Mouse (Mus musculus) monocyte, adult 5-6 weeks (primary cell): ENCODE measurements at regions not wholly inside any gene's neighbourhood (a gene's known extent, or its start where the extent isn't known, plus 50 kb on each side); places are given as distances from the start of the nearest gene placed in this dataset.

Experiments
- ATAC-seq: fragments of 153-309, 156-312 bp; replicated peaks from 2 replicates; pipeline ENCODE4 v1.8.0; 2017; ENCODE audit warnings: mild to moderate bottlenecking; ENCODE audit not compliant: low TSS enrichment, insufficient number of reproducible peaks, severe bottlenecking, poor library complexity, low FRiP score

GRCm38 (mm10) chr1:138908860-138909259, 52.2 kb upstream of the 2310009B15Rik start:
- ATAC-seq: no peak

- no peak for ATAC-seq
Measured at GRCm38 (mm10) chr1:138909654-138910053, 53.0 kb upstream of the 2310009B15Rik start.

- ATAC-seq: 0 out of 2 replicates have a peak, but pooled peaks have one; percentile 27
Measured at GRCm38 (mm10) chr1:138912156-138912616, 51.0 kb upstream of the Dennd1b start.

GRCm38 (mm10) chr1:138912928-138913327, 50.3 kb upstream of the Dennd1b start:
- no peak for ATAC-seq

GRCm38 (mm10) chr1:138913428-138913827, 49.8 kb upstream of the Dennd1b start:
- ATAC-seq: no peak
